Mouse (Mus musculus) erythroblast, embryonic 14.5 days (primary cell): ENCODE results near the gene Mcrip2. TPM values are rescaled to one million over a fixed set of nuclear protein-coding genes. Genes with fewer than 3 reads are reported as not detected.
A peak's percentile ranks its signal among the peaks of the same experiment; 100 is the strongest.
"Not testable (repeated sequence)": the region's sequence is repeated elsewhere in the genome, so short reads cannot be mapped to it uniquely, and the experiment has no call there.

ENCODE experiments used
- H3K27me3 ChIP-seq: 2 replicates; pipeline ENCODE4 v1.6.1; 2012; ENCODE audit warnings: inconsistent platforms; ENCODE audit not compliant: control insufficient read depth
- H3K36me3 ChIP-seq: 2 replicates; pipeline ENCODE4 v1.6.1; 2012; ENCODE audit warnings: mild to moderate bottlenecking, inconsistent platforms; ENCODE audit not compliant: control insufficient read depth
- H3K4me1 ChIP-seq: 2 replicates; pipeline ENCODE4 v1.6.1; 2012; ENCODE audit warnings: inconsistent platforms; ENCODE audit not compliant: control insufficient read depth
- H3K4me3 ChIP-seq: replicated peaks from 2 replicates; pipeline ENCODE3; 2012; ENCODE audit warnings: moderate library complexity, mild to moderate bottlenecking, inconsistent platforms
- H3K9me3 ChIP-seq: 2 replicates; pipeline ENCODE4 v1.6.1; 2012; ENCODE audit warnings: low read length, inconsistent platforms, mixed read lengths; ENCODE audit not compliant: control insufficient read depth
- GATA1 ChIP-seq: IDR thresholded peaks from 2 replicates; pipeline ENCODE4 v1.6.1; 2012; ENCODE audit warnings: low read length, inconsistent platforms, mixed read lengths
- TAL1 ChIP-seq: IDR thresholded peaks from 3 replicates; pipeline ENCODE4 v1.6.1; 2012; ENCODE audit warnings: low read length, inconsistent platforms, mixed read lengths
- polyA plus RNA-seq: library from polyadenylated mRNA; stranded (reverse); fragments of >175 nt; gene quantifications from 2 replicates; pipeline ENCODE4 v1.2.3, GENCODE M21; 2012

Mcrip2 gene
- polyA plus RNA-seq, 1 experiment = 4.0 TPM

DNA sequence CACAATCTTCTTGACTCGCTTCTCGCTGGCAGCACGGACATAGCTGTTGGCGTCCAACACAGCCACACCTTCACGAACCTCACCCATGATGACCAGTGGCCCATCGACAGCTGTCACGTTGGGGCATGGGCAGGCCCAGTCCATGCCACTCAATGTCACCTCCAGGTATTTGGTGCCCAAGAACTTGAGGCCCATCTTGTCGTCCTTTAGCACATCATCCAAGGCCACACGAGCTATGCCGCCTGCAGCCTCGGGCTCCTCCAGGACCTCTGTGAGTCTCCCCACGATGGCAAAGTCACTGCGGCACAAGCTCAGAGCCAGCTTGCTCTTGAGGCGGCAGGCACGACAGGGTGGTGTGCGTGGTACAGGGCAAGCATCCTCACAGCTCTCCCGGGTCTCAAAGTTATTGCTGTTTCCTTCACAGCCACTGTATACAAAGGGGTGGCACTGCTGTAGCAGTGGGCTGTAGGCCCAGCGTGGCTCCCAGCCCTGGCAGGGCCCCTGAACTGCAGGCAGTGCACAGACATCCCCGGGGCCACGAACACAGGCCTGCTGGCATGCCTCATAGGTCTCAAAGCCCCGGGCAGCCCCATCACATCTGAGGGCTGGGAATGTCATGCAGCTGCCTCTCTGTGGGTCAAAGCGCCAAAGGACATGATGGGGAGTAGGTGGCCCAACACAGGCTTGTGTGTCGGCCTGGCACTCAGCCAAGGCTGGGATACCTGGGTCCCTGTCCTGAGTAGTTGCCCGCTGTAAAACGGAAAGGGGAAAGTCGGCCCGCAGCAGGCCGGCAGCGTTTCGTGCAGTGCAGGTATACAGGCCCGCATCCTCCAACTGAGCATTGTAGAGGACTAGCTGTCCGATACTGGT lies 9.4 kb upstream of the Mcrip2 start:
- Histone ChIP-seq H3K27me3 (no peaks in the 10 kb centered on the region), H3K9me3 (no peaks in the 10 kb centered on the region), H3K36me3 (peaks cover 43% of the 10 kb centered on the region), H3K4me3 (no peak overlapping the region), H3K4me1 (peaks cover 65% of the 10 kb centered on the region)
- no peak for TF ChIP-seq TAL1
- no peak for TF ChIP-seq GATA1

DNA sequence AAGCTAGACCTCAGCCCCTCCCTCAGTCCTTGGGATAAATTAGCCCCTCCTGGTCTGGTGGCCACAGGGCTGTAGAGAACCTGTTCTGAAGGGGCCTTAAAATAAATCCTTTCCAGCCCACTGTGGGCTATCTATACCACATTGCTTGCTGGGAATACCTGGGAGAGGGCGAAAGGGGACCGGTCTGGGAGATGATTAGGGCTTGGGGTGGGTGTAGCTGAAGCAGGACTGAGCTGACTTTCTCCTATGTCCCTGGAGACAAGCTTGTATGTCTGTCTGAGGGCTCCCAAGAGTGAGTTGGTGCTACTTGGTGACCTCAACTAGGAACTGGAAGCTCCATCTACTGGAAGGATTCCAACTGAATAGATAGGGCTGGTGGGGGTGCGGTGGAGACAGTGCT lies 8.5 kb upstream of the Mcrip2 start:
- TF ChIP-seq GATA1 (no peak), TAL1 (no peak)
- Histone ChIP-seq H3K9me3 (no peaks in the 10 kb centered on the region), H3K36me3 (peaks cover 34% of the 10 kb centered on the region), H3K27me3 (no peaks in the 10 kb centered on the region), H3K4me3 (no peak overlapping the region), H3K4me1 (peaks cover 56% of the 10 kb centered on the region)

DNA sequence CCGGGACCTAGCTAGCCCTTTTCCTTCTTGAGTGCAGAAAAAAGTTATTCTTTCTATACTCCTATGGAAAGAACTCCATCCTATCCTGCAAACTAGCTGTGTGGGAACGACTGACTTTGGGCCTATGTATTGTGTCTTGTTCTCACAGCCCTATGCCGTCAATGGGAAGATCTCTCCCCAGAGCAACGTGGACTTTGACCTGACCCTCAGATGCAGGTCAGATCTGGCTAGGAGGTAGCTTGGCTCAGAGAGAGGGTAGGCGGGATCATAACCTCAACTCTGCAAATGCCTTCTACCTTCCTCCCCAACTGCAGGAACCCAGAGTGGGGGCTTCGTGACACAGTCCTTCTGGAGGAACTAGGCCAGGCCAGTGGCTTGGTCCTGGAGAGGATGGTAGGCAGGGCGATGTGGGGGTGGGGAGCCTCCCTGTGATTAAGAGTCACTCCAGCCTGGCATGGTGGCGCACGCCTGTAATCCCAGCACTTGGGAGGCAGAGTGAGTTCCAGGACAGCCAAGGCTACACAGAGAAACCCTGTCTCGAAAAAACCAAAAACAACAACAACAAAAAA lies 7.9 kb upstream of the Mcrip2 start:
- TF ChIP-seq GATA1 (no peak), TAL1 (no peak)
- Histone ChIP-seq H3K4me3 (peak overlapping the region; percentile 73), H3K36me3 (peaks cover 31% of the 10 kb centered on the region), H3K4me1 (peaks cover 53% of the 10 kb centered on the region), H3K9me3 (no peaks in the 10 kb centered on the region), H3K27me3 (no peaks in the 10 kb centered on the region)

DNA sequence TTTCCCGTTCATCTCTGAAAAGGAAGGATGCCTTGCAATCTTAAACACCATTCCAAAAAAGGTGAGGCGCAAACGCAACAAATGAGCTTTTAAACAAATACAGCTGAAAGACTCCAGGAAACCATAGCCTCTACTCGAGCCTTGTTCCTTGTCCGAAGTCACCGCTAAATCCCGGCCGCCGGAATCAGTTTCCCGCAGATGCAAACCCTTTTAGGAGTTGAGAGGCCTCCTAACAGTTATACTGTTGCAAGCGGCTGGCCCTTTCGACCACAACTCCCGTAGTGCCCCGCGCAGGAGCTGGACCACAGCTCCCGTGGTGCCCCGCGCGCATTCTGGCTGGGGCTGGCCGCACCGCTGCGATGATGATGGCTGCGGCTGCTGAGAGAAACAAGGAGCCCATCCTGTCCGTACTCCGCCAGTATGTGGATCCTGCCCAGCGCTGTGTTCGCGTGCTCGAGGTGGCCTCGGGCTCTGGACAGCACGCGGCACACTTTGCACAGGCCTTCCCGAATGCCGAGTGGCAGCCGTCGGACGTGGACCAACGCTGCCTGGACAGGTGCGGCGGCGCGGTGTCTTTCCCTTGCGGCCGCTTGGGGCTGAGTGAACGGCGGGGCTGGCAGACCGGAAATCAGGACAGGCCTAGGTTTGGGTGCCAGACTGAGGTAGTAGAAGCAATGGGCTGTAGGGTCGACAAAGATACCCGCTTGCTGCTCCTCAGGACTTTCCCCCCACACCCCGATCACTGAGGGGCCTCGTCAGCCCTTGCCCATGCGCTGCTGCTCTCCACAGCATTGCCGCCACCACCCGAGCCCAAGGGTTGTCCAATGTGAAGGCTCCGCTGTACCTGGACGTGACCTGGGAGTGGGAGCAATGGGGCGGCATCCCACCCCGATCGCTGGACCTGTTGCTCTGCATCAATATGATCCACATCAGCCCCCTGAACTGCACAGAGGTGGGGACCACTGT lies 6.9 kb upstream of the Mcrip2 start:
- Histone ChIP-seq H3K27me3 (no peaks in the 10 kb centered on the region), H3K36me3 (peaks cover 29% of the 10 kb centered on the region), H3K4me1 (peaks cover 47% of the 10 kb centered on the region), H3K9me3 (no peaks in the 10 kb centered on the region), H3K4me3 (peak overlapping the region; percentile 73)
- TF ChIP-seq TAL1 (no peak), GATA1 (no peak)

DNA sequence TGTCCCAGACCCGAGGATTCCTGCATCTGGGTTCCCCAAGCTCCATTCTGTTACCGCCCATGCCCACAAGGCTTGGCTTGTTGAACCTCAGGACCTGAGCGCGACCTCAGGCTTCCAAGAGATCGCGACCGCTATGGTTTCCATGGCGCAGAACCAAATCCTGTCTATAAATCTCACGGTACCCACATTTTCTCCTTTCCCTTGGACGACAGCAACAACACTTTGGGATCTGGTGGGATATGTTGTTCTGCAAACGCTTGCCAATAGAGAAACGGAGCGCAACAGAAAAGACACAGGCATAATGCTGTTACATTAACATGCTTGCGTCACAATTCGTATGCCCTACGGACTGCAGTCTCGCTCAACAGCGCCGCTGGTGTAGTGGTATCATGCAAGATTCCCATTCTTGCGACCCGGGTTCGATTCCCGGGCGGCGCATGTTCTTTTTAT lies 6.2 kb upstream of the Mcrip2 start, which contains the start of gene Mettl26:
TSS of gene Mettl26 (plus strand) at position 354 of the 450 bp plus-strand sequence.
- H3K4me1 ChIP-seq = peaks cover 47% of the 10 kb centered on the region

DNA sequence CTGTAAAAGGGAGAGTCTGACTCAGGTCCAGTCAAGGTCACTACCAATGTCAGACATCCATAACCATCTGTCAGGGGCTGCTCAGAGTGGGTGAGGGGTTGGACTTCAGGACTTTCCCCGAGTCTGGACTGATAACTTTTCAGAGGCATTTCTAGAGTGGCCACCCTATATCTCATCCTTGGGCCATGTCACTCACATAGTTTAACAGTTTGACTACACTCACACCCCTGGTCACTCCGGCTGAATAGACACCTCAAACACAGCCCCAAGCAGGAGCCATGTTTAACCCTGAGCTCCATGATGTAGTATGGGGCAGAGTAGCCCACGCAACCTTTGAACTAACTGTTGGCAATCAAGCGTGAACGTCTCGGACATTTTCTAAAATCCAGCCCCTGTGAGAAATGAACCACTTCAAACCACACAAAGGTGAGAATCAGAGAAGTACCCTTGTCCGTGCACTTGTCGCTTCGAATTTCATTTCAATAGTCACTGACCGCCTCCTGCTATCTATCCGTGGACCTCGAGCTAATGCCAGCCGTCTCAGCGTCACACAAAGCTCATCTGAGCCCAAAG lies 5.7 kb upstream of the Mcrip2 start:
- H3K9me3 ChIP-seq = no peaks in the 10 kb centered on the region
- no peak for TF ChIP-seq TAL1
- no peak for TF ChIP-seq GATA1
- H3K36me3 ChIP-seq = peaks cover 22% of the 10 kb centered on the region
- no peaks in the 10 kb centered on the region for H3K27me3 ChIP-seq
- peaks cover 47% of the 10 kb centered on the region for H3K4me1 ChIP-seq
- peak overlapping the region; percentile 73 for H3K4me3 ChIP-seq

More for the DNA sequence above, 6.2 kb upstream of the Mcrip2 start, which contains the start of gene Mettl26:
- H3K36me3 ChIP-seq = peaks cover 27% of the 10 kb centered on the region
- H3K9me3 ChIP-seq = no peaks in the 10 kb centered on the region
- no peak for TF ChIP-seq GATA1
- TF ChIP-seq TAL1 = no peak
- H3K4me3 ChIP-seq = peak within 1 kb of the TSS; percentile 73
- H3K27me3 ChIP-seq = no peaks in the 10 kb centered on the region

DNA sequence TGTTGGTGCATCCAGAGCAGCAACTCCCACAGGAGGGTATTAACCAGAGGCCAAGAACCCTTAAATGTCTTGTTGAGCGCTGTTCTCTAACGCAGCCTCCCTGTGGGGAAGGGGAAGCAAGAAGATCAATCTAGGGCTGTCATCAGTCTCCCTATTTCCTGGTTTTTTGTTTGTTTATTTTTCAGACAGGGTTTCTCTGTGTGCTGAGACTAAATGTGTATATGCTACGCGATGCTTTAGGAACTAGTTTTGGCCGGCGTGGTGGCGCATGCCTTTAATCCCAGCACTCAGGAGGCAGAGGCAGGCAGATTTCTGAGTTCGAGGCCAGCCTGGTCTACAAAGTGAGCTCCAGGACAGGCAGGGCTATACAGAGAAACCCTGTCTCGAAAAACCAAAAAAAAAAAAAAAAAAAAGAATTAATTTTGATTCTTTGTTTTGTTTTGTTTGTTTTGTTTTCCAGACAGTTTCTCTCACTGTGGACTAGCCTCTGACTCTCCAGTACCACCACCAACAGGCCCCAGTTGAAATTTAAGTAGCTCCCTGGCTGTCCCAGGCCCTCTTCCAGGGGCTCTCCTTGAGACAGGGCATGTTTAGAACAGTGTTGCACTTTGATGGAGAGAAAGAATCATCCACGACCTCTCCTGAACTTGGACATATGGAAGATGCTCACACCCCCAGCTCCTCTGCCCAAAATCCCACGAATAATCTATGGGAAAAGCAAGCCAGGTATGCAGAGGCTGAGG lies 5.0 kb upstream of the Mcrip2 start:
- Histone ChIP-seq H3K4me3 (peak overlapping the region; percentile 73), H3K9me3 (no peaks in the 10 kb centered on the region), H3K27me3 (no peaks in the 10 kb centered on the region), H3K36me3 (peaks cover 15% of the 10 kb centered on the region), H3K4me1 (peaks cover 49% of the 10 kb centered on the region)
- TF ChIP-seq TAL1 (no peak), GATA1 (no peak)

DNA sequence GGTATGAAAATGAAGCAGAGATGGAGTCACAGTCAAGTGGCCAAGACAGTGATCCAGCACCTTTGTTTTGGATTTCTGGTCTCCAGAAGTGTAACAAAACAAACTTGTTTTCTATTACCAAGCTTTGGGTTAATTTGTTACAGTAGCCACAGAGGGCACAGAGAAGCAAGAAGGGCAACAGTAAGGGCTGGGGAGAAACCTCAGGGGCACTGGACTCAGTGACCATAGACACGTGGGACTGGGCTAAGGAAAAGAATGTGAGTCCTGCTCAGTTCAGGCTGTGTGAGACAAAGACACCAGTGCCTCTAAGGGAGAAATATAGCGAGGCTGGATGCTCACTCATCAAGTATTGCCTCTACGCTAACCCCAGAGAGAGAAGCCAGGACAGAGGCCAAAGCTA lies 4.1 kb upstream of the Mcrip2 start:
- no peak overlapping the region for H3K4me3 ChIP-seq
- peaks cover 57% of the 10 kb centered on the region for H3K4me1 ChIP-seq
- TF ChIP-seq GATA1 (no peak), TAL1 (no peak)
- H3K9me3 ChIP-seq = no peaks in the 10 kb centered on the region
- H3K27me3 ChIP-seq = no peaks in the 10 kb centered on the region
- H3K36me3 ChIP-seq = peaks cover 6% of the 10 kb centered on the region

DNA sequence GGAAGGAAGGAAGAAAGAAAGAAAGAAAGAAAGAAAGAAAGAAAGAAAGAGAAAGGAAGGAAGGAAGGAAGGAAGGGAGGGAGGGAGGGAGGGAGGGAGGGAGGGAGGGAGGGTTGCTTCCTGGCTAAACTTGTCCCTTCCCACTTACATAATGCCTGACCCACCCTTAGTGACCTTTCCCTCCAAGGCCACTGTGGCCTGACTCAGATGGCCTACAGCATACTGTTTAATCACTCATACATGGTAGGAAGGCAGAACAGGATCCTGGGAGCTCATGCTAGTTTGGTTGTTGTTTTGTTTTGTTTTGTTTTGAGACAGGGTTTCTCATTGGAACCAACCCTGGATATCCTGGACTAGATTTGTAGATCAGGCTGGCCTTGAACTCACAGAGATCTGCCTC lies 3.0 kb upstream of the Mcrip2 start:
- peaks cover 59% of the 10 kb centered on the region for H3K4me1 ChIP-seq
- H3K4me3 ChIP-seq, H3K9me3 ChIP-seq, H3K36me3 ChIP-seq, H3K27me3 ChIP-seq: not testable (repeated sequence)
